Comparison of ENCODE assay signal across 11 mouse cellular contexts in the genomic region with DNA sequence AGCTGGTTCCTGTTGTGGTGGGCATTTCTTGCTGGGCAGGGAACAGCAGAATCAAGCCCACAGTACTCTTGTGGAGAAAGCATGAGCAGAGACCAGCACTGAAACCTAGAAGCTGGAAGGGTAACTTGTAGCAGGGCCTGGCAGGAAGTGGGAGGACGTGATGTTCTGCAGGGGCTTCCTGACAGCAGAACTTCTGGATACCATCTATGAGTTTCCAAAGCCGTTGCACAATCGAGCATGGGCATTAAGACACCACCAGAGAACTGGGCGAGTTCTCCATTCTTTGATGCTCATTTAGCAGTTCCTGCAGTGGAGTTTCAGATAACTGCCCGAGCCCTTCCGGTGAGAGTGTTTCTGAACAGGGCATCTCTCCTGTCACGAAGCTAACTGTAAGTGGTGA. TPM values are rescaled to one million over a fixed set of nuclear protein-coding genes. Genes with fewer than 3 reads are reported as not detected.
DNase-seq lines count a peak whose midpoint lies in the region; ATAC-seq and TF ChIP-seq lines count a peak whose summit lies in the region.
"Had no signal": no experiment of that assay in that cellular context is flagged by ENCODE, and none has a peak within 500 bp of the region (broad histone marks: within the 10 kb centered on the region; RNA-seq: fewer than 3 reads in every experiment).

No protein-coding gene starts in this region.

- H3K4me2 ChIP-seq in liver, postnatal 0 days (ENCODE audit: low read depth, low read length) = no peak overlapping the region
- no peak overlapping the region for H3K4me2 ChIP-seq in stomach, postnatal 0 days (replicated peaks; ENCODE audit: low read depth)
- H3K4me2 ChIP-seq: neural tube, embryonic 15.5 days had no signal

- H3K27me3 ChIP-seq in liver, postnatal 0 days (ENCODE audit: insufficient read depth, low read length) = no peaks in the 10 kb centered on the region
- no peaks in the 10 kb centered on the region for H3K27me3 ChIP-seq in stomach, postnatal 0 days (ENCODE audit: control insufficient read depth, insufficient read depth, low read length)
- H3K27me3 ChIP-seq: neural tube, embryonic 15.5 days had no signal

- peak overlapping the region; percentile 53; the same call in 1 of the 2 replicates for H3K27ac ChIP-seq in liver, postnatal 0 days (ENCODE audit: low read depth)
- no peak overlapping the region for H3K27ac ChIP-seq in stomach, postnatal 0 days (replicated peaks)
- H3K27ac ChIP-seq: neural tube, embryonic 15.5 days had no signal

- H3K9ac ChIP-seq in liver, postnatal 0 days (replicated peaks) = no peak overlapping the region
- H3K9ac ChIP-seq in stomach, postnatal 0 days (ENCODE audit: low read length) = no peak overlapping the region
- H3K9ac ChIP-seq: neural tube, embryonic 15.5 days had no signal

- WGBS in liver, postnatal 0 days (ENCODE audit: insufficient replicate concordance) = 27% methylated on average over 7 of the region's 7 CpGs
- WGBS in stomach, postnatal 0 days = 82% methylated on average over 7 of the region's 7 CpGs

- H3K4me3 ChIP-seq in liver, postnatal 0 days (ENCODE audit: low read depth, low read length) = no peak overlapping the region
- H3K4me3 ChIP-seq in stomach, postnatal 0 days (ENCODE audit: low read depth, low read length) = no peak overlapping the region
- H3K4me3 ChIP-seq: neural tube, embryonic 15.5 days had no signal

- no peaks in the 10 kb centered on the region for H3K36me3 ChIP-seq in liver, postnatal 0 days (replicated peaks; ENCODE audit: insufficient read depth, low read length)
- H3K36me3 ChIP-seq in stomach, postnatal 0 days (ENCODE audit: control insufficient read depth, insufficient read depth, low read length) = no peaks in the 10 kb centered on the region
- H3K36me3 ChIP-seq: neural tube, embryonic 15.5 days had no signal

- DNase-seq in layer of hippocampus, adult 9-10 months (ENCODE audit: low spot score) = peak; percentile 24
- no peak for DNase-seq in layer of hippocampus, postnatal 36 days
- peak; percentile 55 for DNase-seq in liver, postnatal 0 days
- peak; percentile 24 to 62 for DNase-seq in spleen, postnatal 4 days (ENCODE audit: low spot score in 2 of 2)
- DNase-seq in ovary, postnatal 10 days (ENCODE audit: low spot score) = no peak
- DNase-seq in stomach, postnatal 0 days (ENCODE audit: low spot score) = no peak
- DNase-seq: cerebellum, adult 9-11 months; kidney, adult 18-20 months had no signal

- ATAC-seq in granulocyte monocyte progenitor cell, adult 5-6 weeks (replicated peaks; ENCODE audit: poor library complexity, severe bottlenecking) = peak; percentile 96
- peak; percentile 56 for ATAC-seq in liver, postnatal 0 days
- no peak for ATAC-seq in stomach, postnatal 0 days (ENCODE audit: low FRiP score, low TSS enrichment)
- ATAC-seq: forebrain, embryonic 14.5 days had no signal

- H3K4me1 ChIP-seq in liver, postnatal 0 days (ENCODE audit: insufficient read depth) = peaks cover 5% of the 10 kb centered on the region; the same call in 1 of the 2 replicates
- no peaks in the 10 kb centered on the region for H3K4me1 ChIP-seq in stomach, postnatal 0 days (replicated peaks; ENCODE audit: control insufficient read depth, insufficient read depth)
- H3K4me1 ChIP-seq: neural tube, embryonic 15.5 days had no signal

- TF ChIP-seq CTCF in liver, postnatal 0 days (IDR thresholded peaks at IDR 0.05; ENCODE audit: low read depth) = no peak
- TF ChIP-seq CTCF in stomach, postnatal 0 days (IDR thresholded peaks at IDR 0.05; ENCODE audit: low read depth) = no peak

- peak; percentile 52; the same call in 1 of the 2 replicates for TF ChIP-seq EP300 in liver, postnatal 0 days (IDR thresholded peaks at IDR 0.05; ENCODE audit: low read depth)
- TF ChIP-seq EP300 in stomach, postnatal 0 days (optimal IDR thresholded peaks at IDR 0.05) = no peak

- H3K9me3 ChIP-seq in liver, postnatal 0 days (ENCODE audit: low read length) = no peaks in the 10 kb centered on the region
- H3K9me3 ChIP-seq in stomach, postnatal 0 days (ENCODE audit: control insufficient read depth, low read length) = no peaks in the 10 kb centered on the region
- H3K9me3 ChIP-seq: neural tube, embryonic 15.5 days had no signal

RNA-seq across cellular contexts. Expression of gene F13a1, which starts 6.6 kb away (rescaled TPM):
- 1 to 10 TPM; 1.5 to 3.6 TPM for total RNA-seq in layer of hippocampus, postnatal 36 days (2021)
- 334 and 375 TPM in 2 replicates for total RNA-seq in granulocyte monocyte progenitor cell, adult 5-6 weeks (2014; fragmentation: Nextera tagmentation)
- 472 and 502 TPM in 2 replicates for total RNA-seq in granulocyte monocyte progenitor cell, adult 5-6 weeks (2017)
- polyA plus RNA-seq in liver, postnatal 0 days (2015; fragmentation: Nextera tagmentation; extraction: Ambion mirVana) = 7.4 and 9.3 TPM in 2 replicates
- 8.1 and 11.1 TPM in 2 replicates for polyA plus RNA-seq in stomach, postnatal 0 days (2015; fragmentation: Nextera tagmentation; extraction: Ambion mirVana)

Comparison
In these comparisons a context has a peak if more than half of its experiments do, and no peak if none do; other contexts are left out.
1. DNase-seq: peak in layer of hippocampus, adult 9-10 months (single experiment), liver, postnatal 0 days (single experiment) and spleen, postnatal 4 days (2 of 2); none in layer of hippocampus, postnatal 36 days (0 of 2), ovary, postnatal 10 days (single experiment) and stomach, postnatal 0 days (single experiment).
2. RNA of gene F13a1, which starts 6.6 kb away (total RNA-seq): 334 to 502 TPM in granulocyte monocyte progenitor cell, adult 5-6 weeks; 1.5 to 3.6 TPM in layer of hippocampus, postnatal 36 days; every median in the first group is over 10 times any median in the second.